Mouse (Mus musculus) limb, embryonic 12.5 days (tissue): ENCODE data around the gene Ly86. TPM values are rescaled to one million over a fixed set of nuclear protein-coding genes. Genes with fewer than 3 reads are reported as not detected.

Source experiments
- ATAC-seq: fragments of 200-750 bp; cut with Nextera tagmentation; 2 replicates; pipeline ENCODE4 v1.8.0; 2017; ENCODE audit warnings: low read depth, moderate TSS enrichment; ENCODE audit not compliant: insufficient number of reproducible peaks, insufficient read depth, low FRiP score, low TSS enrichment
- H3K27ac ChIP-seq: fragments of 300-500 bp; sonication (generic); 2 replicates; pipeline ENCODE4 v1.5.1; 2016; ENCODE audit warnings: mild to moderate bottlenecking, moderate library complexity
- H3K27me3 ChIP-seq: fragments of 300-500 bp; sonication (generic); 2 replicates; pipeline ENCODE4 v1.6.1; 2016; ENCODE audit warnings: mild to moderate bottlenecking, moderate library complexity
- H3K36me3 ChIP-seq: fragments of 300-500 bp; sonication (generic); 2 replicates; pipeline ENCODE4 v1.6.1; 2016; ENCODE audit warnings: mild to moderate bottlenecking, moderate library complexity
- H3K4me1 ChIP-seq: fragments of 300-500 bp; sonication (generic); replicated peaks from 2 replicates; pipeline ENCODE4 v1.6.1; 2016
- H3K4me2 ChIP-seq: fragments of 300-500 bp; sonication (generic); 2 replicates; pipeline ENCODE4 v1.6.1; 2016; ENCODE audit warnings: mild to moderate bottlenecking, moderate library complexity
- H3K4me3 ChIP-seq: fragments of 300-500 bp; sonication (generic); replicated peaks from 2 replicates; pipeline ENCODE4 v1.5.1; 2016; ENCODE audit warnings: mild to moderate bottlenecking
- H3K9ac ChIP-seq: fragments of 300-500 bp; sonication (generic); replicated peaks from 2 replicates; pipeline ENCODE4 v1.6.1; 2016; ENCODE audit warnings: mild to moderate bottlenecking, moderate library complexity
- H3K9me3 ChIP-seq: fragments of 300-500 bp; sonication (generic); 2 replicates; pipeline ENCODE4 v1.6.1; 2016; ENCODE audit warnings: mild to moderate bottlenecking, moderate library complexity
- WGBS: fragments of 180-500 bp; shearing (Covaris S2); methylation state at CpG from one replicate; pipeline ENCODE4 v1.1.7; 2016; 5-methylcytosine and 5-hydroxymethylcytosine counted together
- polyA plus RNA-seq: library from polyadenylated mRNA; unstranded; fragments of >200 nt; fragmentation: Nextera tagmentation; extraction: Ambion mirVana; gene quantifications from 2 replicates; pipeline ENCODE4 v1.2.1, GENCODE M21; 2016

Ly86 gene
- polyA plus RNA-seq, 1 experiment from 2014 or later = 4.2 TPM

GRCm38 (mm10) chr13:37399340-37399739 lies 54.3 kb downstream of the Ly86 start:
- H3K9me3 ChIP-seq = no peaks in the 10 kb centered on the region

DNA sequence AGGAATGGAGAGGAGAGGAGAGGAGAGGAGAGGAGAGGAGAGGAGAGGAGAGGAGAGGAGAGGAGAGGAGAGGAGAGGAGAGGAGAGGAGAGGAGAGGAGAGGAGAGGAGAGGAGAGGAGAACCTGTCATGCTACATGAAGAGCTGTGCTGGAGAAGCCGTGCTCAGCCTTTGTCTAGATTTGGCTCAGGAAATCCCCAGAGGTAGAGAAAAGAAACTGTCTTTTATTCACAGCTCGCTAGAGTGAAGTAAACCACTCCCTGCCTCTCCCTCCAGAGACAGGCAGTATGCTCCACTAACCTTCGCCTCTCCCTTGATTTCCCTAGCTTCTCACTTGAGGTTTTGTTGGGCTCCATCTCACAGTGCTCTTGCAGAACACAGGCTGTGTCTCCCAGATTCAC lies 57.4 kb downstream of the Ly86 start:
- H3K4me3 ChIP-seq = no peak overlapping the region
- no peak overlapping the region for H3K27ac ChIP-seq
- ATAC-seq = no peak
- no peaks in the 10 kb centered on the region for H3K36me3 ChIP-seq
- WGBS = 57% methylated on average over 3 of the region's 3 CpGs
- H3K9me3 ChIP-seq = no peaks in the 10 kb centered on the region
- H3K27me3 ChIP-seq = no peaks in the 10 kb centered on the region
- no peaks in the 10 kb centered on the region for H3K4me1 ChIP-seq
- H3K9ac ChIP-seq = no peak overlapping the region
- no peak overlapping the region for H3K4me2 ChIP-seq

More at GRCm38 (mm10) chr13:37399340-37399739, 54.3 kb downstream of the Ly86 start:
- no peak overlapping the region for H3K4me2 ChIP-seq
- no peak overlapping the region for H3K27ac ChIP-seq
- no peak overlapping the region for H3K9ac ChIP-seq
- no peaks in the 10 kb centered on the region for H3K4me1 ChIP-seq
- H3K36me3 ChIP-seq = no peaks in the 10 kb centered on the region
- ATAC-seq = no peak
- WGBS = 91% methylated on average over 8 of the region's 8 CpGs
- no peaks in the 10 kb centered on the region for H3K27me3 ChIP-seq
- H3K4me3 ChIP-seq = no peak overlapping the region

GRCm38 (mm10) chr13:37403708-37404107 lies 58.7 kb downstream of the Ly86 start:
- Histone ChIP-seq H3K27ac (no peak overlapping the region), H3K4me1 (no peaks in the 10 kb centered on the region), H3K9me3 (no peaks in the 10 kb centered on the region), H3K27me3 (no peaks in the 10 kb centered on the region), H3K4me3 (no peak overlapping the region), H3K36me3 (no peaks in the 10 kb centered on the region), H3K9ac (no peak overlapping the region), H3K4me2 (no peak overlapping the region)
- WGBS = 90% methylated on average over 2 of the region's 2 CpGs
- no peak for ATAC-seq

- Histone ChIP-seq H3K9me3 (no peaks in the 10 kb centered on the region), H3K4me2 (no peak overlapping the region), H3K36me3 (no peaks in the 10 kb centered on the region), H3K27me3 (no peaks in the 10 kb centered on the region), H3K9ac (no peak overlapping the region), H3K4me3 (no peak overlapping the region), H3K4me1 (no peaks in the 10 kb centered on the region), H3K27ac (no peak overlapping the region)
- ATAC-seq = no peak
- 97% methylated on average over 1 of the region's 1 CpGs for WGBS
These were observed 70.7 kb downstream of the Ly86 start for GRCm38 (mm10) chr13:37415696-37416095.

- no peak for ATAC-seq
- 90% methylated on average over 6 of the region's 6 CpGs for WGBS
- Histone ChIP-seq H3K9ac (no peak overlapping the region), H3K4me2 (no peak overlapping the region), H3K27me3 (no peaks in the 10 kb centered on the region), H3K36me3 (no peaks in the 10 kb centered on the region), H3K4me1 (no peaks in the 10 kb centered on the region), H3K9me3 (0 out of 2 replicates have a peak, but pooled peaks cover 3% of the 10 kb centered on the region), H3K4me3 (no peak overlapping the region), H3K27ac (no peak overlapping the region)
These were observed 78.4 kb downstream of the Ly86 start for GRCm38 (mm10) chr13:37423416-37423815.

DNA sequence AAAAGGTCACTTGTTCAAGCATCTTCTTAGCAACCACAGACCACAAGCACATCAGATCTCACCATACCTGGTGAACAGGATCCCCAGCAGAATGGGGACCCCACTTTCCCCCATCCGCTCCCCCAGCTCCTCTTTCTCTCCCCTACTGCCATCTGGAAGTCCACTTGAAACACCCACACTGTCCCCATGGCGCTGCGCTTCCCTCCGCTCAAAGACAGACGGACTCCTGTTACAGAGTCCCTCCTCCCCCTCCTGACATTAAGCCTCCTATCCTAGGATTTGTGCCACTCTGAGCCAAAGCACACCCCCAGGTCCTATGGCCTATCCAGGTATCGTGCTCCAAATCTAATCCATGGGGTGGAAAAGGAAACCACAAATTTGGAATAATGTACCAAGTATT lies 79.9 kb downstream of the Ly86 start:
- Histone ChIP-seq H3K4me2 (no peak overlapping the region), H3K4me3 (no peak overlapping the region), H3K27me3 (no peaks in the 10 kb centered on the region), H3K9ac (no peak overlapping the region), H3K36me3 (no peaks in the 10 kb centered on the region), H3K27ac (no peak overlapping the region), H3K9me3 (0 out of 2 replicates have a peak, but pooled peaks cover 3% of the 10 kb centered on the region), H3K4me1 (peaks cover 5% of the 10 kb centered on the region)
- no peak for ATAC-seq
- 94% methylated on average over 6 of the region's 6 CpGs for WGBS

DNA sequence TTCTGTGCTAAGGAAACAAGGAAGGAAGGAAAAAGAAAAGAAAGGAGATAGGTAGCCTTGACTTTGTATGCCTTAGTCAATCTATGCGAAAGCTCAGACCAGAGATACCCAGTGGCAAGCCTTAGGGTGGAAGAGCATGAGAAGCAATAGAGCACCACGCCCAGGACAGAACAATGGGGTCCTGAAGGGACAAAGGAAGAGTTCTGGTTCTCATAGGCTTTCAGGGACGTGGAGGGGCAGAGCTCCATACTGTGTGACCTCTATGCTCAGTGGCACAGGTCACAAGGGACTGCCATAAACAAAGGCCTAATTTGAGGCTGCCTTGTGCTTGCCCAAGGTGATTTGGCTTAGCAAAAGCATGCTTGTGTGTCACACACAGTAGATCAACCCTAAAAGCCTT lies 80.4 kb downstream of the Ly86 start:
- no peaks in the 10 kb centered on the region for H3K27me3 ChIP-seq
- no peak overlapping the region for H3K9ac ChIP-seq
- WGBS = 75% methylated on average over 3 of the region's 3 CpGs
- no peak overlapping the region for H3K4me2 ChIP-seq
- 0 out of 2 replicates have a peak, but pooled peaks cover 3% of the 10 kb centered on the region for H3K9me3 ChIP-seq
- H3K4me3 ChIP-seq = no peak overlapping the region
- peaks cover 10% of the 10 kb centered on the region for H3K4me1 ChIP-seq
- no peak overlapping the region for H3K27ac ChIP-seq
- no peaks in the 10 kb centered on the region for H3K36me3 ChIP-seq
- no peak for ATAC-seq

DNA sequence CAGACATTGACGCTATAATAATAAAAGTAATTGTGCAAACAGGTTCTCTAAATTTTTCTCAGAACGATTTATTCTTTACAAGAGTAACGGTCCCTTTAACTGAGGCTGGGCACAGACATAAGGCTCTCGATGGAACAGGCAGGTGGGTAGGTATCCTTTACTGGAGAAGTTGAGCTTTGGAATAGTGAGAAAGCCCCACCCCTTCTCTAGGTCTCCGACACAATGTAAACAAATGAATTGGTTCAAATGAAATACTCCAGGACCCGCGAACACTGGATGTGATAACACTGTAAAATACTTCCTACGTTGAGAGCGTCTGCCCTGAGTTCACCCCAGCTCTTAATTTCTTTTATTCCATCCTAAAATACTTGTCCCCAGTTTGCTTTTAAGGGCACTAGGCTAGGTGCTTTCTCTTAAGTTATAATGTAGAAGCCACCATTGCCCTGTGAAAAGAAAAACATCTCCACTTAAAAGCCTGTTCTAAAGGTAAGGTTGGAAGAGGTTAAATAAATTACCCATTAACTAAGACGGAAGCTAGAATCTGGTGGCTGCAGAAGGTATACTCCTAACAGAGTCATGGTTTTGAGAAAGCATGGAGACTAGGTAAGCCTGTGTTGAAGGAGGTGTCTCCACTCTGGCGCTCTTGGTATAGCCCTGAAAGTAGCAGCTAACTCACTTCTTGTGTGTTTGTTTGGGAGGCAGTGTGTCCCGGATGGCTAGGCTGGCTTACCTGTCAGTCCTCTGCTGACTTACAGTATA lies 81.7 kb downstream of the Ly86 start:
- Histone ChIP-seq H3K9me3 (0 out of 2 replicates have a peak, but pooled peaks cover 3% of the 10 kb centered on the region), H3K4me3 (no peak overlapping the region), H3K4me1 (peaks cover 14% of the 10 kb centered on the region), H3K4me2 (no peak overlapping the region), H3K36me3 (no peaks in the 10 kb centered on the region), H3K9ac (no peak overlapping the region), H3K27me3 (no peaks in the 10 kb centered on the region), H3K27ac (no peak overlapping the region)
- ATAC-seq = no peak
- 78% methylated on average over 12 of the region's 12 CpGs for WGBS

DNA sequence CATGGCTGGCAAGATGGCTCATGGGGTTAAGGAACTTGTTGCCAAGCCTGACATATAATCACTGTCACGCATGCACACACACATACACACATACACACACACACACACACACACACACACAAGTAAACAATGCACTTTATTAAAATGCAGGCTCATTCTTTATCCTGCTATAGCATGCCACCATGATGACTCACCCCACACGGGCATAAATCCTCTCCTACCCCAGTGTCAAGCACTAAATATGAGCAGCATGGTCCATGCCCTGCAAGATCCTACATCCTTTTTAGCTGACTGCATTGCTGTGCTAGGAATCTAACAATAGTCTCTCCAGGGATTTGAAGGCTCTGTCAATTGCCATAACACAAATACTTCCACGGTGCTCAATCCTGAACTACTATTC lies 83.5 kb downstream of the Ly86 start:
- Histone ChIP-seq H3K4me3 (no peak overlapping the region), H3K27ac (no peak overlapping the region), H3K36me3 (no peaks in the 10 kb centered on the region), H3K9me3 (0 out of 2 replicates have a peak, but pooled peaks cover 3% of the 10 kb centered on the region), H3K9ac (no peak overlapping the region), H3K27me3 (peaks cover 6% of the 10 kb centered on the region; the same call in 1 of the 2 replicates), H3K4me2 (no peak overlapping the region), H3K4me1 (peaks cover 14% of the 10 kb centered on the region)
- no peak for ATAC-seq
- WGBS = 78% methylated on average over 3 of the region's 3 CpGs

DNA sequence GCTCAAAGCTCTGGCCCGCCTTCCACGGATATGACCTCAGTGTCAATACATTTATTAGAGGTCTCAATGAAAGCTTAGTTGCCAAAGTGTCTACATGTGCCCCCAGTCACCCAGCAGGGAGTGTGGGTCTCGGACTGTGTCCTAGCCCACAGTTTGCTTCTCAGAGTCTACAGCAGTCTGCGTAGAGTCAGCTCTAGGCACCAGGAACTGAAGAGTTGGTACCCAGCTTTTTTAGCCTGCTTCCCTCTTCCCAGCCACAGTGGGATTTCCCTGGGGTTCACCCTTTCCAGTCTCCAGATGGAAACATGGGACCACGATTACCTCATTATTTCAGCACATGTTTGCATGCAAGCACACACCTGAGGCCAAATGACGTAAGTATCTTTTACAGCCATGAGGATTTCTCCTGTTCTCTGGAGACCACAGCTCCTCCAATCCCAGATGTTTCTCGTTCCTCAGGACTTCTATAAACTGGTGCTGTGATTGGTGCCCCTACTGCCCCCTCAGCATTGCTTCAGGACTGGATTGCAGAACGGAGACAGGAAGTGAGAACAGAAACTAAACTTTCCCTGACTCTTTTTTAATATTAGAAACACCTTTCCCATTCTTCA lies 84.8 kb downstream of the Ly86 start:
- Histone ChIP-seq H3K4me2 (peak overlapping the region; percentile 1; the same call in 1 of the 2 replicates), H3K4me1 (peaks cover 14% of the 10 kb centered on the region), H3K36me3 (no peaks in the 10 kb centered on the region), H3K4me3 (no peak overlapping the region), H3K27me3 (peaks cover 11% of the 10 kb centered on the region; the same call in 1 of the 2 replicates), H3K9ac (no peak overlapping the region), H3K9me3 (no peaks in the 10 kb centered on the region), H3K27ac (peak overlapping the region; percentile 64)
- 50% methylated on average over 8 of the region's 8 CpGs for WGBS
- ATAC-seq = peak; percentile 66; the same call in 1 of the 2 replicates

DNA sequence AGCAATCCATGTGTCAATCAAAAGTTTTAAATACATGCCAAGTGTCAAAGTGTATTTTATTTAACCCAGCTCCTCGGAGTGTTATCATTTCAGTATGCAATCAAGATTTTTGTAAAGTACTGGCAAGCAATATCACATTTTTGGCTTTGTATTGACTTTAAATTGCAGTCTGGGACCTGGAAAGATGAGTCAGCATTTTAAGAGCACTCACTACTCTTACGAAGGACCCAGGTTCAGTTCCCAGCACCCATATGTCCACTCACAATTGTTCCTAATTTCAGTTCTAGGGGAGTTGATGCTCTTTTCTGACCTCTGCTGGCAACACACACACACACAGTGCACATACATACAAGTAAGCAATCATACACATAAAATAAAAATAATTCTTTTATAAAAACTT lies 86.7 kb downstream of the Ly86 start:
- peaks cover 27% of the 10 kb centered on the region for H3K27me3 ChIP-seq
- WGBS = 93% methylated on average over 2 of the region's 2 CpGs
- H3K36me3 ChIP-seq = no peaks in the 10 kb centered on the region
- H3K9ac ChIP-seq = no peak overlapping the region
- H3K4me3 ChIP-seq = no peak overlapping the region
- ATAC-seq = no peak
- H3K27ac ChIP-seq = no peak overlapping the region
- H3K4me2 ChIP-seq = no peak overlapping the region
- H3K9me3 ChIP-seq = no peaks in the 10 kb centered on the region
- peaks cover 20% of the 10 kb centered on the region for H3K4me1 ChIP-seq
